Mouse (Mus musculus) right cerebral cortex, postnatal 4 days (tissue): Measurements from ENCODE around the gene Rbm20.

ENCODE experiments used
- DNase-seq: peaks from one replicate; pipeline ENCODE4 v3.0.0-alpha.2; 2022

Rbm20 gene

GRCm38 (mm10) chr19:53724053-53724452 lies 46.9 kb downstream of the Rbm20 start:
- DNase-seq = no peak

DNA sequence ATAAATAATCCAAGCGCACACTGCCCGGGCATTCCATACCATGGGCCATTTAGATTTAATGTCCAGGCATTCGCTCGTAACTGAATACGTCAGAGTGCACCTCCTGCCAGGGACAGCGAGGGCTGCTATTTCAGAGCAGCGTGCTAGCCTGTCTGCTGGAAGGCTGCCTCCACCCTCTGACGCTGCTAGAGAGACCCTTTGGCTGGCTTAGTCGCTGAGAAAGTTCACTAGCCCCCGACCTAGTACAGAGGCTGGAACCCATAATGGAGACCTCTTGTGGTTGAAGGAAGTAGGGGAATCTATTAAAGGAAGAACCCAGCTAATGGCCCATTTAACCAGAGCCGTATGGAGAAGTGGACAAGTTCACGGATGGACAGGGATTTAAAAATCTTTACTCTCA lies 49.2 kb downstream of the Rbm20 start:
- DNase-seq = no peak

GRCm38 (mm10) chr19:53726755-53727154 lies 49.6 kb downstream of the Rbm20 start:
- DNase-seq = no peak

GRCm38 (mm10) chr19:53727277-53727676 lies 50.2 kb downstream of the Rbm20 start:
- no peak for DNase-seq

GRCm38 (mm10) chr19:53727886-53728669 lies 51.0 kb downstream of the Rbm20 start:
- DNase-seq = no peak

DNA sequence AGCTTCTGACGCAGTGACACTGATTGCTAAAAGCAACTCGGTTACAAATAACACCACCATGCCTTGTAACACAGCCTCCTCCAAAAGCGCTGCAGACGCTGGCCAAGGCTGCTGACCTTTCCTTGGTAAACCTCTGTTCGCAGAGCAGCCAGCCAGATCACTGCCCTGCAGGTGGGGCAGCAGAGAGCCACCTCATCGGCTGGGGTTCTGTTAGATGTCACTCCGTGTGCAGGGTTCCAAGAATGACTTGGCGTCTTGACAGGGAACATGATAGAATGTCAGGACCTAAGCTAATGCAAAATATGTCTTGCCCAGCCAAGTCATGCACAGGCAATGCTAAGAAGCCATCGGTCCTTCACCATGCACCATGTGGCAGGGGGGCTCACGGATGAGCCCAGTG lies 52.8 kb downstream of the Rbm20 start:
- no peak for DNase-seq

DNA sequence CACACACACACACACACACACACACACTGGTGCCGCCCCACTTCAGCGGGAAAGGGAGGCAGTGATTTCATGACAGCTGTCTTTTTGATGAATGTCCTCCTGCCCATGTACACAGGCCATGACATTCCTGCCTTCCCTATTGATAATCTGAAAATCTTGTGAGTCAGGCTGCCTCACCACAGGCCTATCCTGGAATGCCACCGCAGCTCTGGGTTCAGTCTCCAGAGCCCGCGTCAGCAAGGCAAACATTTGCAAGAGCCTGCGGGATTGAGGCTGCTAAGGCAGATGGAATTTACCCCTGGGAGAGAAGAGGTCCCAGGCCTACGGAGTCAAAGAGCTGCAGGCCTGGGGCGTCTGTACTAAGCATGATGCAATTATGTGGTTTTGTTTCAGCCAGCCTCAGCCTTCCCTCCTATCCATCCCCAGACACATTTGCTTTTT lies 54.7 kb downstream of the Rbm20 start:
- DNase-seq = no peak

DNA sequence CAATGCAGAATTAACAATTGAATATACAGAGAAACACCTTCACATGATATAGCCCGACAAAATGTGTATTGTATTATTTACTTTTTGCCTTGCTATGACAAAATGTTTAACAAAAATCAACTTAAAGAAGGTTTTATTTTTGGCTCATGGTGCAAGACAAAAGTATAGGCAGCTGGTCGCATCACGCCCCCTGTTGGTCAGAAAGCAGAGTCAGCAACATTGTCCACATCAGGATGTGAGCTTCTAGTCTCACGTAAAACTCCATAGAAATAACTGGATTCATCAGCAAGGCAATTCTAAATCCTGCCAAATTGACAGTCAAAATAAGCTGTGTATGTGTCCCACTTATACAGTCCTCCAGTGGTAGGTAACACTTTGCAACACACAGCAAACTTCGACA lies 57.7 kb downstream of the Rbm20 start:
- no peak for DNase-seq

DNA sequence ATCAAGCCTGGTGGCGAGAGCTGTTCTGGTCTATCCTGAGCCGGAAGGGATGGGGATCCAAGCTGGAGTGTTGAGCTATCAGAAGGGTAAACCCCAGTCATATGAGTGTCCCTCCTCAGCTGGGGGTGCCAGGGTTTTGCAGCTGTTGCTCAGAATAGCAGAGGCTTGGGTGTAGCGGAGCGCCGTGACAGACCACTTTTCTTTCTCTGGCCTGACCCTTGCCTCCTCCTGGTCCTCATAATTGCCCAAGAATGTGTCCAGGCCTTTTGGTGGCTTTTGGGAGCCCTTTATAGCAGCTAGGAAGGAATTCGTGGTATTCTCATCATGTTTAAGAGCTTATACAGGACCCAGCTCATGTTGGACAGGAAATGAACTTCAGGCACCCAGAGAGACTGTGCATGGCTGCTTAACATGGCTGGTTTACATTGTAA lies 61.6 kb downstream of the Rbm20 start:
- no peak for DNase-seq

DNA sequence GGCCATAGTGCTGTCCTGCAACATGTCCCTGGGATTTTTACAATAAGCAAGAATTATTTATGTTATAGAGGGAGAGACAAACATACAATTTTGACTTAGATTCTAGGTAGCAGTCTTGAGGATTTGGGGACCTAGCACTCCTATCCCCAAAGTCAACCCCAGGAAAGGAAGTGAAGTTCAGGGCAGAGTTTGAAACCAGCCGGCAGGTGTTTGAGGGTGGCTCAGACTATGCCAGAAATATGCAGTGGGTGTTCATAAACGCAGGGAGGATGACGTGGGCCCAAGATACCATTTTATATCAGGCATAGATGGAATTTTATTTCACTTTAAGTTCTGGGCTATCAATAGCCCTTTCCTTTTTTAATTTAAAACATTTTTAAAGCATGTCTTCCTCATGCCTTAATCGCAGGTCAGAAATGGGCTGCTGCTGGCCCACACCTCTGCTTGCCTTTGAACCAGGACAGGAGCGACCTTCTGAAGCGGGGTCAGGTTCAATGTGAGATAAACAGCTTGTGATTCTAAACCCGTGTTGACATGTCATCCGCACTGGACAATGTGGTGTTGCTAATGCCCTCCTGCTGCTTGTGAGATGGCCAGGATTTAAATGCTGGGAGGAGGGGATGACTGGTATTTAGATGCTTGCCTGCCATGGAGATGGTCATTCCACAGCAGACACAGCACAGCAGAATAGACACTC lies 62.6 kb downstream of the Rbm20 start:
- no peak for DNase-seq

DNA sequence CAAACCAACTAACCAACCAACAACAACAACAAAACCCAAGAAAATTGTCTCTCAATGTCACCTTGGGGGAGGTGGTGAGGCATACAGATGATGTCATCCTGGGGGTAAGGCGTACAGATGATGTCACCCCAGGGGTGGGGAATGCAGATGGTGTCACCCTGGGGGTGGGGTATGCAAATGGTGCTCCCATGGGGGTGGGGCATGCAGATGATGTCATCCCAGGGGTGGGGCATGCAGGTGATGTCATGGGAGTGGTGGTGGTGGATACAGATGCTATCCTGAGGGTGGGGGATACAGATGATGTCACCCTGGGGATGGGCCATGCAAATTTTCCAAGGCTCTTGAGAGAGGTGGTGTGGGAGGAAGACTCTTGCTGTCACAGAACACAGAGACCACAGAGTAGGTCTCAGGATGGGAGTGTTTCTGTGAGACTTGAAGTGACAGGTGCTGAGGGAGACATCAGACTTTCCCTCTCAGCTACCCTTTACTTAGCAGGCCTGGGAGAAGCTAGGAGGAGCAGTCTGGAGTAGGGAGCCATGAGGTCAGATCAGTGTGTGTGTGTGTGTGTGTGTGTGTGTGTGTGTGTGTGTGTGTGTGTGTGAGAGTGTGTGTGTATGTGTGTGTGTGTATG lies 63.8 kb downstream of the Rbm20 start:
- DNase-seq = no peak

GRCm38 (mm10) chr19:53741902-53742301 lies 64.8 kb downstream of the Rbm20 start:
- DNase-seq = no peak

DNA sequence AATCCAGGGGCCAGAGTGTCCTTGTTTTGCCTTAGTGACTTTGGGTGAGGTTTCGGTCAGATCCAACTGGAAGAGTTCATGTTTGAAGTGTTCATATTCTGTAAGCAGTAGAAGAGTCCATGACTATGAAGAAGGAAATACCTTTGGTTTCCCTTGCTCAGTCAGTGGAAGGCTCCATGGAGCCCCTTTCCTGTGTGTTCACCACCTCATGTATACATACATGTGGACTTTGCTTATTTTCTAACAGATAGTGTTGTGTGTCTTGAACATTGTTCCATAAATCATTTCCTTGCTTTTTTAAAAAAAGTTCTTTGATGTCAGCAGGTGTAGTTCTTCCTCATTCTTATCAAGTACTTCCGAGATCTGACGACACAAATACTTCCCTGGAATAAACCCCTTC lies 68.2 kb downstream of the Rbm20 start:
- DNase-seq = no peak

DNA sequence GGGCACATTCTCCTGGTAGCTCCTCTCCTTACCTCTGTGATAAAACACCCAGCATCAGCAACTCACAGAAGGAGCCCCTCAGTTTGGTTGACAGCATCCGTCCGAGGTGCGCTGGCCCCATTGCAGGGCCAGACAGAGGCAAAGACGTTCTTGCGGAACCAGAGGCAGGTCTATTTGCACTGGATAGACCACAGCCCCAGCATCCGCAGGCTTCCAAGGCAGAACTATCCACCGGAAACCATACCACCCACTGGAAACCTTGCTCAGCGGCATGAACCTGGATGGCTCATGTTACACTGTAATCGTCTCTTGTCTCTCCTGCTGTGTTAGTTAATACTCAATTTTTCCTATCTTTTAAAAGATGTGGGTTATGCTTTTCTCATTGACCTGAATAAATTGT lies 69.0 kb downstream of the Rbm20 start:
- DNase-seq = no peak

DNA sequence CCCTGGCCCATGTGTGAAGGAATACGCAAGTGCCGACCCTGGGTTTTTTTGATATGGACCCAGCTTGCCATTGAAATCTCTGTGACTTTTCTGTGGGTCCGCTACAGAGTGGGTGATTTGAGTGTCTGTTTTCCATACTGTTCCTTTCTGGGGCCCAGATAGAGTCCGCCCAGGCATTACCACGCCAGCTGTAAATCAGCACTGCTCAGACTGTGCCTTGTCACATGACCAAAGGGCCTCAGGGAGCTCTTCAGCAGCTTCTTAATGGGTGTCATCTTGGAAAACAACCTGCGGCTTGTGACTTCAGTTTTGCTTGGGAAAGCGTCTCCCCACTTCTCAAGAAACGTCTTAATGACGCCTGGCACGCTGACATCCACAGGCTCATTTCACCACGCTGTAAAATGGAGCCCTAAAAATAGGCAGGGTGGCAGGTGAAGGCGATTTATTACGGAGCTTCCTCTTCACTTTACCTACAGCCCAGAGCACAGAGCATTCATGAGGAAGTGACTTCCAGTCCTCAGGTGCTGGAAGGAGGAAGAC lies 71.2 kb downstream of the Rbm20 start:
- no peak for DNase-seq

DNA sequence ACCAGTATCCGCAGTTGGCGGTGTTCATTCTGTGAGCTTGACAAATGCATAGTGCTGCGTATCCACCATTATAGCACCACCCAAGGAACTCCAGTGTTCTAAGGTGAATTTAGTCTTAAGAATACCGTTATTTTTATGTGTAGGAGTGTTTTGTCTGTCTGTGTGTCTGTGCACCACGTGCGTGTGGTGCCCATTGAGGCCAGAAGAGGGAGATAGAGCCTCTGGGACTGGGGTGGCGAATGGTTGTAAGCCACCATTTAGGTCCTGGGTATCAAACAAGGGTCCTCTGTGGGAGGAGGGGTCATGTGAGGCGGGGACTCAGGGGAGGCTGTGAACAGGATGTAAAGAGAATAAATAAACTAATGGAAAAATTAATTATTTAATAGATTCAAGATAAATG lies 72.2 kb downstream of the Rbm20 start:
- no peak for DNase-seq

DNA sequence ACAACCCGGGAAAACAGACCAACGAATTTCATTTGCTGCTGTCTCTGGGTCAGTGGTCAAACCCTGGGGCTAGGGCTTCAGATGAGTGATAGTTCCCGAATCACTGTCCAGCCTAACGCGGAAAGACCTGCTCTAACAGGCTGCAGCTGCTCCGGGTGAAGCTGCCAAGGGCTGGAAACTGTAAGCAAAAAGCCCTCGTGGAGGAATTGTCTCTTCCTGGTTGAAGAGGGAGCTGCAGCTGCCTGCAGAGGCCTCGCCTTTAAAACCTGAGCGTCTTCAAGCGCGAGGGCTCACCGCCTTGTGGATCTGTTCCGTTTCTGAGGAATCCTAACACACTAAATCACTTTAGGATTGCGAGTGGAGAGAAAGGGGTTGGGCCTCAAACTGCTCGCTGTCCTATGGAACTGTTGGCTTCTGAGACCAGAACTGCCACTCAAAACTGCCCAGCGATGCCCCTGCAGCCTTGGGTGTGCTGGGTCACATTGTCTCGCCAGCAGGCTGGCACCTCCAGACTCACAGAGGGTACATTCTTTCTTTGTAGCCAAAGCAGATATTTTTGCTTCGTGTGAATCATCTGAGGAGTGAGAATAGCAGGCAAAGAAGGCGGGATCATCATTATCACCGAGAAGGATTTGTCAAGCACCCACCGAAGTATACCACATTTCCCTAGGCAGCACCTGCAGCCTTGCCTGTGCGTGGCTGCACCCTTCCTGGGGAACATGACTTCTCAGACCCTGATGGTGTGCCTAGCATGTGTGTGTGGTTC lies 74.5 kb downstream of the Rbm20 start:
- DNase-seq = no peak

DNA sequence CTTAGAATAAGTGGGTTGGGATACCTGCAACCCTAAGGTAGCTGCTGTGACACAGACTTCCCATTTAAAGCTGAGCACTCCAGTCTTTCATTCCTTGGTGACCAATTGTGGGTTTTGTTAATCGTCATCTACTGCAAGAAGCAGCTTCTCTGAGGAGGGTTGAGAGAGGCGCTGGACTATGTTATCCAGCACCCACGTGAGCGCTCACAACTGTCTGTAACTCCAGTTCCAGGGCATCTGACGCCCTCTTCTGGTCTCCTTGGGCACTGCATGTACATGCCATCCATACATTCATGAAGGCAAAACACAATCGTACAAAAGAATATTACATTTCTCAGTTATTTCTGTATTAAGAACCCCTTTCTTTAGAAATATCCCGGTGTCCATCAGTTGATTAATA lies 75.9 kb downstream of the Rbm20 start:
- no peak for DNase-seq

DNA sequence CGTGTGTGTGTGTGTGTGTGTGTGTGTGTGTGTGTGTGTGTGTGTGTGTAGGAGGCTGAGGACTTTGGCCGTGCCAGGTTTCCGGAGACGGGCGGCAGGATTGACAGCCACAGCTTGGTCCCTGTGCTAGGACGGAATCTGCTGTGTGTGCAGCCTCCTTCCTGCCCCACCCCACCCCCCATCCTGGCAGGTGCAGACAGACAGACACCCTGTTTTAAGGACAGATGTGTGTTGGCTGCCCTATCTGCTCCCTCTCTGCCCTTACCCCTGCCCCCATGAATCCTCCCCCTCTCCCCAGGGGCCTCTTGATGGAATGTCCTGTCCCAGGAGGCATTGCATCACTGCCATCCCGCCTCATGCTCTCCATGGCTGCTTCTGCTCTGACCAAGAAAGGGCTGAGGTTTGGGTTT lies 77.3 kb downstream of the Rbm20 start:
- DNase-seq = no peak

- DNase-seq = no peak
These were observed 78.2 kb downstream of the Rbm20 start for GRCm38 (mm10) chr19:53755346-53755745.

GRCm38 (mm10) chr19:53757432-53758109 lies 80.5 kb downstream of the Rbm20 start:
- DNase-seq = no peak

- DNase-seq = no peak
These were observed 81.8 kb downstream of the Rbm20 start for GRCm38 (mm10) chr19:53758881-53759418.
